Mouse (Mus musculus): ENCODE measurements around the gene Fam163a. TPM values are rescaled to one million over a fixed set of nuclear protein-coding genes. Genes with fewer than 3 reads are reported as not detected.

The Fam163a gene
- polyA plus RNA-seq, 1 experiment from 2014 or later = 4.6 TPM

DNA sequence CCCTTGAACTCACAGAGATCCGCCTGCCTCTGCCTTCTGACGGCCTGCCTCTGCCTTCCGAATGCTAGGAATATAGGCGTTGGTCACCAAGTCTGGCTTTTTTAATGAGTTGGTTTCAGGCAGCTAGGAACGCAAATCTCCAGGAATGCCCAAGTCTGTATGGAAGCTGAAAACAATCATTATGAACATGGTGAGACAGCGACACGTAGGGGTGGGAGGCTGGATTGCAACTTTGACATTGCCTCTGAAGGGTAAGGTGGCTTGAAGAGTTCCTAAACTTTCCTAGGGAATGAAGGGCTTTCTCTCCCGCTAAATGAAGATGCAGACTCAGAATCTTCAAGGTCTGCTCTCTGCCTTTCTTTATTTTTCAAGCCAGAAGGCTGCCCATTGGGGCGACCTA, 93.7 kb downstream of the Fam163a start:
- no peaks in the 10 kb centered on the region for H3K9me3 ChIP-seq (ENCODE audit: control insufficient read depth, low read length)
- H3K27ac ChIP-seq (ENCODE audit: low read depth, low read length) = no peak overlapping the region
- H3K4me2 ChIP-seq (ENCODE audit: low read depth) = no peak overlapping the region
- no peak overlapping the region for H3K9ac ChIP-seq (ENCODE audit: low read length)
- DNase-seq (ENCODE audit: low spot score) (no peak), ATAC-seq (ENCODE audit: insufficient read depth, low FRiP score, low TSS enrichment) (no peak)
- H3K36me3 ChIP-seq (ENCODE audit: control insufficient read depth, insufficient read depth, low read length) = no peaks in the 10 kb centered on the region
- H3K4me1 ChIP-seq (ENCODE audit: control insufficient read depth, insufficient read depth, low read length) = no peaks in the 10 kb centered on the region
- WGBS = 73% methylated on average over 9 of the region's 9 CpGs
- H3K27me3 ChIP-seq (ENCODE audit: control insufficient read depth, insufficient read depth, low read length) = no peaks in the 10 kb centered on the region
- no peak overlapping the region for H3K4me3 ChIP-seq (ENCODE audit: low read depth, low read length)

DNA sequence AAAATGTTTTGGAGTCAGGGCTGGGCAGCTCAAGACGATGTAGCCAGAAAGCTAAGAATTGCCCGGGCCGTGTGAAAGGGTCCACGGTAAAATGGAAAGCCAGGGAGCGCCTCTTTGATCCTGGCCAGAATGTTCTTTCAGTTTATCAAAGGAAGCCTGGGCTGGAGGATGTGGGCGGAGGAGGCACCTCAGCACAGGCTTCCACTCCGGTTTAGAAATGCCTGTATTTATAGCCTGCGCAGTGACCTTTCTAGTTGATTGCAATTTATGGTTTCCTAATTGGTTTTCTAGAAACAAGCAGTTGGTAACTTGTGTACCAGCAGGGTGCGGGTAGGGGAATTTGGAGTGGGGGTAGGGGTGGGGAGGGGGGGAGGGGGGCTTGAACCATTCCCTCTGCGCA, 96.4 kb downstream of the Fam163a start:
- Histone ChIP-seq H3K9ac (ENCODE audit: low read length) (no peak overlapping the region), H3K4me2 (ENCODE audit: low read depth) (no peak overlapping the region), H3K27me3 (ENCODE audit: control insufficient read depth, insufficient read depth, low read length) (no peaks in the 10 kb centered on the region), H3K27ac (ENCODE audit: low read depth, low read length) (no peak overlapping the region), H3K4me1 (ENCODE audit: control insufficient read depth, insufficient read depth, low read length) (no peaks in the 10 kb centered on the region), H3K9me3 (ENCODE audit: control insufficient read depth, low read length) (no peaks in the 10 kb centered on the region), H3K36me3 (ENCODE audit: control insufficient read depth, insufficient read depth, low read length) (no peaks in the 10 kb centered on the region), H3K4me3 (ENCODE audit: low read depth, low read length) (no peak overlapping the region)
- WGBS = 22% methylated on average over 10 of the region's 10 CpGs
- no peak for ATAC-seq (ENCODE audit: insufficient read depth, low FRiP score, low TSS enrichment)
- DNase-seq (ENCODE audit: low spot score) = no peak

DNA sequence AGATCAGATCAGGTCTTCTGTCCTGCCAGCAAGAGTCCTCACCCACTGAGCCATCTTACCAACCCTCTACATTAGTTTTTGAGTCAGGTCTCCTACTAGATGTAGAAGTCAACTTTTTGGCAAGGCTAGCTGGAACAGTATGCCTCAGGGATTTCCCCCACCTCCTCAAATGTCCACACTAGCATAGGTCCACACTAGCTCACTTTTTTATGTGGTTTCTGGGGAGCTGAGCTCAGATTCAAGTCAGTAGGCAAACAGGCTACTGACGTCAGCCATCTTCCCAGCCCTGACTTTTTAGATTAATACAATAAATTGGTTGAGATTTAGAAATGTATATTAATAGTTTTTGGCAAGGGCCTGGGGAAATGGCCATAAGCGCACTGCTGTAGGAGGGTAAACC, 97.4 kb downstream of the Fam163a start:
- Histone ChIP-seq H3K4me3 (ENCODE audit: low read depth, low read length) (no peak overlapping the region), H3K36me3 (ENCODE audit: control insufficient read depth, insufficient read depth, low read length) (no peaks in the 10 kb centered on the region), H3K4me1 (ENCODE audit: control insufficient read depth, insufficient read depth, low read length) (no peaks in the 10 kb centered on the region), H3K9me3 (ENCODE audit: control insufficient read depth, low read length) (no peaks in the 10 kb centered on the region), H3K27me3 (ENCODE audit: control insufficient read depth, insufficient read depth, low read length) (no peaks in the 10 kb centered on the region), H3K4me2 (ENCODE audit: low read depth) (no peak overlapping the region), H3K27ac (ENCODE audit: low read depth, low read length) (no peak overlapping the region), H3K9ac (ENCODE audit: low read length) (no peak overlapping the region)
- 93% methylated on average over 2 of the region's 2 CpGs for whole genome bisulfite sequencing
- ATAC-seq (ENCODE audit: insufficient read depth, low FRiP score, low TSS enrichment) (no peak), DNase-seq (ENCODE audit: low spot score) (no peak)

DNA sequence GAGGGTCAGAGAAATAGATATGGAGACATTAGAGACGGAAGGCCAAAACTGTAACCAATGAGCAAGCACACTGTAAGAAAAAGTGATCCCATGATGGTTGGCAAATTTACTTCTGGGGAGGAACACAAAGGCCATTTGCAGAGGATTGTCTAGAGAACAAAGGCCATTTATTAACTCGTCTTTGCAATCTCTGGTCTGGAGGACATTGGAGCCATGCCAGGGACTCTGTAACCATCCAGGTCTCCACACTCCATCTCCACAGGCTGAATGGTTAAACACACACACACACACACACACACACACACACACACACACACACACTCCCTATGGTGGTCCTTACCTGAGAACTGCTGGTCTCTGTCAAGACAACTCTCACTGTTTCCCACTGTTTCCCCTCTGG, 99.4 kb downstream of the Fam163a start:
- Histone ChIP-seq H3K27ac (ENCODE audit: low read depth, low read length) (no peak overlapping the region), H3K27me3 (ENCODE audit: control insufficient read depth, insufficient read depth, low read length) (no peaks in the 10 kb centered on the region), H3K9me3 (ENCODE audit: control insufficient read depth, low read length) (no peaks in the 10 kb centered on the region), H3K36me3 (ENCODE audit: control insufficient read depth, insufficient read depth, low read length) (no peaks in the 10 kb centered on the region), H3K9ac (ENCODE audit: low read length) (no peak overlapping the region), H3K4me1 (ENCODE audit: control insufficient read depth, insufficient read depth, low read length) (no peaks in the 10 kb centered on the region), H3K4me3 (ENCODE audit: low read depth, low read length) (no peak overlapping the region), H3K4me2 (ENCODE audit: low read depth) (no peak overlapping the region)
- WGBS = 79% methylated on average over 2 of the region's 2 CpGs
- ATAC-seq (ENCODE audit: insufficient read depth, low FRiP score, low TSS enrichment) (no peak), DNase-seq (ENCODE audit: low spot score) (no peak)

DNA sequence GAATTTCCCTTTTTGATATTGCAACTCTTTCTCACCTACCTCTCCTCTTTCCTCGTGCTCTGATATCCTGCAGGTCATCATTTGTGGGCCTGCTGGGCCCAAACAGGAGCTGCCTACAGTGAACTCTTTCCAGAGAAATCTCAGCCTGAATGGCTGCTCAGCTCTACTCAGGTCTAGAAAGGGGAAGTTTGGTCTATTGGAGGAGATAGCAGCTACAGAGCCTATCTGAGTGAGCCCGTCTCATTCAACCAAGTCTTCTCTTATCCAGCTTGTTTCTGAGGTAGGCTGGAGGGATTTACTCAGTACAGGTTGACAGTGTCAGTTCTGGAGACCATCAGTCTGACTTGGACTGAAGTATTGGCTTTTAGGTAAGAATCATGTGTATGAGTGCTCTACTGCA, 101.1 kb downstream of the Fam163a start:
- Histone ChIP-seq H3K4me3 (ENCODE audit: low read depth, low read length) (no peak overlapping the region), H3K9ac (ENCODE audit: low read length) (no peak overlapping the region), H3K27me3 (ENCODE audit: control insufficient read depth, insufficient read depth, low read length) (no peaks in the 10 kb centered on the region), H3K36me3 (ENCODE audit: control insufficient read depth, insufficient read depth, low read length) (no peaks in the 10 kb centered on the region), H3K27ac (ENCODE audit: low read depth, low read length) (no peak overlapping the region), H3K4me1 (ENCODE audit: control insufficient read depth, insufficient read depth, low read length) (no peaks in the 10 kb centered on the region), H3K9me3 (ENCODE audit: control insufficient read depth, low read length) (no peaks in the 10 kb centered on the region), H3K4me2 (ENCODE audit: low read depth) (no peak overlapping the region)
- DNase-seq (ENCODE audit: low spot score) (no peak), ATAC-seq (ENCODE audit: insufficient read depth, low FRiP score, low TSS enrichment) (no peak)
- WGBS = 97% methylated on average over 2 of the region's 2 CpGs

DNA sequence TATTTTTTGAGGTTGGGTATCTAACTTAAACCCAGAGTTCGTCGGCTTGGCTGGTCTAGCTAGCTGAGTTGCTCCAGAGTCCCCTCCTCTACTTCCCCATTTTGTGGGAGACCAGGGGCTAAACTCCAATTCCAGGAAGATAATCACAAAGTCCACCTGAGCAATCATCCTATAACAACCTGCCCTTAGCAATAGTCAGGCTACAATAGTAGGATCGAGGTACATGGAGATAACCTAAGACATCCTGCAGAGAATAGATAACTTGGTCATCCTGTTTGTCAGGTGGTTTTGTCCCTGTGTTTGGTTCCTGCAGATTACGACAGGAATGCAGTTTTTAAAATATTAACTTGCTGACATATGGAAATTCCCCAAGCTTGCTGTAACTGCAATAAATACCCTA, 113.0 kb downstream of the Fam163a start:
- no peak for DNase-seq (ENCODE audit: low spot score)
- Histone ChIP-seq H3K4me1 (ENCODE audit: control insufficient read depth, insufficient read depth, low read length) (no peaks in the 10 kb centered on the region), H3K27ac (ENCODE audit: low read depth, low read length) (no peak overlapping the region), H3K9me3 (ENCODE audit: control insufficient read depth, low read length) (no peaks in the 10 kb centered on the region), H3K4me3 (ENCODE audit: low read depth, low read length) (no peak overlapping the region), H3K36me3 (ENCODE audit: control insufficient read depth, insufficient read depth, low read length) (no peaks in the 10 kb centered on the region), H3K27me3 (ENCODE audit: control insufficient read depth, insufficient read depth, low read length) (no peaks in the 10 kb centered on the region), H3K9ac (ENCODE audit: low read length) (no peak overlapping the region), H3K4me2 (ENCODE audit: low read depth) (no peak overlapping the region)
- no peak for ATAC-seq (ENCODE audit: insufficient read depth, low FRiP score, low TSS enrichment)
- 92% methylated on average over 4 of the region's 4 CpGs for WGBS

DNA sequence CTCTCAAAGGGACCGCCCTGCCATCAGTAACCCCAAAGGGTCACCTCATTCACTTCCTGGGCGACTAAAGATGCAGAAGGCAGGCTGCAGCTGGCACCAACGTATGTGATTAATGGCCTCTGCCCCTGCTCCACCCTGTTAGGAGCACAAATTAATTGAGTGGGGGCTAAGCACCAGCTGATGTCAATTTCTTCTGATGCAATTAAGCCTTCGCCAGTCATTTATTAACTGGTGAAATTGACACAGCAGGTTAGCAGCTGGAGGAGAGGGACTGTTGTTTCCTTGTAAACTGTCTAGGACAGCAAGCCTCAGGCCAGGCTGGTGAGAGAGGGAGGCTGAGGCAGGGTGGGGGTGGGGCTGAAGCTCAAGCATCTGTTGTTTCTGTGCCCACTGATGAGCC, 114.8 kb downstream of the Fam163a start:
- H3K9ac ChIP-seq (ENCODE audit: low read length) = no peak overlapping the region
- no peaks in the 10 kb centered on the region for H3K36me3 ChIP-seq (ENCODE audit: control insufficient read depth, insufficient read depth, low read length)
- H3K4me3 ChIP-seq (ENCODE audit: low read depth, low read length) = no peak overlapping the region
- H3K4me1 ChIP-seq (ENCODE audit: control insufficient read depth, insufficient read depth, low read length) = no peaks in the 10 kb centered on the region
- H3K27ac ChIP-seq (ENCODE audit: low read depth, low read length) = peak overlapping the region; percentile 50; the same call in 1 of the 2 replicates
- H3K4me2 ChIP-seq (ENCODE audit: low read depth) = no peak overlapping the region
- H3K9me3 ChIP-seq (ENCODE audit: control insufficient read depth, low read length) = no peaks in the 10 kb centered on the region
- H3K27me3 ChIP-seq (ENCODE audit: control insufficient read depth, insufficient read depth, low read length) = no peaks in the 10 kb centered on the region
- ATAC-seq (ENCODE audit: insufficient read depth, low FRiP score, low TSS enrichment) = peak; percentile 79
- 44% methylated on average over 4 of the region's 4 CpGs for WGBS
- DNase-seq (ENCODE audit: low spot score) = peak; percentile 67

DNA sequence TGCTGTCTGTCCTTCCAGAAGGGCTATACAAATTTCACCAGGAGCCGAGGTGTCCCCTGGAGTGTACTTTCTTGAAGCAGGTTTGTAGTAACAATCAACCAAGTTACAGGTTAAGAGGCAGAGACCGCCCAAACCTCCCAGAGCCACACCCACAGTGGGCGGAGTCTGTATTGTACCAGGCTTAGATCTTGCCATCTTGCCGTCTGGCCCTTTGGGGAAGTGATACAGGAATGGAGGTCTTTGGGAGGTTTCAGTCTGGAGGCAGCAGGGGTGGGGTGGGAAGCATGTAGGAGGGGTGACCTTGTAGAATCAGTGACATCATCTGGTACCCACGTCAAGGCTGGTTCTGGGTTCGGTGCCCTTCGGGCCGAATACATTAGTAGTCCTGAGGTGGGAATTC, 115.3 kb downstream of the Fam163a start:
- H3K36me3 ChIP-seq (ENCODE audit: control insufficient read depth, insufficient read depth, low read length) = no peaks in the 10 kb centered on the region
- 72% methylated on average over 8 of the region's 8 CpGs for WGBS

DNA sequence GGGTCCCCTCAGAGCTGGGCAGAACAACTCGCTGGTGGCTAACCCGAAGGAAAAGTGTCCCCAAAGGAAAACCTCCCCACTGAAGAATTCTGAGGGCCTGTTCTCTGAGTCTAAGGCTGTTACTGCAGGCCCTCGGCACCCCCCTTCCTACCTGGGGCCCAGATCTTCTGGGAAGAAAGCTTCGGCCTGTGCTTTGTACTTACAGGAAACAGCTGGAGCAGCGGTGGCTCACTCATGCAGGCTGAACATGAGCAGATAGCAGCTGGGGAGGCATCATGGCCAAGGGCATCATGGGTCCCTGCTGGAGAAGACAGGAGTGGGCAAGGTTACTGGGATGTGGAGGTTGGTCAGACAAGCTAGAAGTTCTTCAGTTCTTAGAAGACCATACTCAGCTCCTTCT, 117.2 kb downstream of the Fam163a start:
- no peak for ATAC-seq (ENCODE audit: insufficient read depth, low FRiP score, low TSS enrichment)

More for the DNA sequence above, 115.3 kb downstream of the Fam163a start:
- Histone ChIP-seq H3K27me3 (ENCODE audit: control insufficient read depth, insufficient read depth, low read length) (no peaks in the 10 kb centered on the region), H3K4me2 (ENCODE audit: low read depth) (no peak overlapping the region), H3K9me3 (ENCODE audit: control insufficient read depth, low read length) (no peaks in the 10 kb centered on the region), H3K4me1 (ENCODE audit: control insufficient read depth, insufficient read depth, low read length) (no peaks in the 10 kb centered on the region), H3K4me3 (ENCODE audit: low read depth, low read length) (no peak overlapping the region), H3K9ac (ENCODE audit: low read length) (no peak overlapping the region), H3K27ac (ENCODE audit: low read depth, low read length) (no peak overlapping the region)
- ATAC-seq (ENCODE audit: insufficient read depth, low FRiP score, low TSS enrichment) = no peak; the same call in 1 of the 2 replicates
- DNase-seq (ENCODE audit: low spot score) = no peak

More for the DNA sequence above, 117.2 kb downstream of the Fam163a start:
- H3K27me3 ChIP-seq (ENCODE audit: control insufficient read depth, insufficient read depth, low read length) = no peaks in the 10 kb centered on the region
- no peak overlapping the region for H3K4me2 ChIP-seq (ENCODE audit: low read depth)
- no peaks in the 10 kb centered on the region for H3K36me3 ChIP-seq (ENCODE audit: control insufficient read depth, insufficient read depth, low read length)
- WGBS = 74% methylated on average over 5 of the region's 5 CpGs
- H3K9ac ChIP-seq (ENCODE audit: low read length) = no peak overlapping the region
- H3K4me3 ChIP-seq (ENCODE audit: low read depth, low read length) = no peak overlapping the region
- H3K4me1 ChIP-seq (ENCODE audit: control insufficient read depth, insufficient read depth, low read length) = no peaks in the 10 kb centered on the region
- H3K27ac ChIP-seq (ENCODE audit: low read depth, low read length) = no peak overlapping the region
- no peaks in the 10 kb centered on the region for H3K9me3 ChIP-seq (ENCODE audit: control insufficient read depth, low read length)
- DNase-seq (ENCODE audit: low spot score) = no peak

All from neural tube, embryonic 11.5 days (tissue).